Mouse (Mus musculus) c-Kit-positive CD71-positive TER-119-positive erythroid progenitor cells, embryonic 14.5 days (primary cell): ENCODE data around the gene Lhfpl3.

ENCODE experiments used
- DNase-seq: peaks from one replicate; pipeline ENCODE4 v3.0.0-alpha.2; 2013; ENCODE audit warnings: low spot score

The Lhfpl3 gene

DNA sequence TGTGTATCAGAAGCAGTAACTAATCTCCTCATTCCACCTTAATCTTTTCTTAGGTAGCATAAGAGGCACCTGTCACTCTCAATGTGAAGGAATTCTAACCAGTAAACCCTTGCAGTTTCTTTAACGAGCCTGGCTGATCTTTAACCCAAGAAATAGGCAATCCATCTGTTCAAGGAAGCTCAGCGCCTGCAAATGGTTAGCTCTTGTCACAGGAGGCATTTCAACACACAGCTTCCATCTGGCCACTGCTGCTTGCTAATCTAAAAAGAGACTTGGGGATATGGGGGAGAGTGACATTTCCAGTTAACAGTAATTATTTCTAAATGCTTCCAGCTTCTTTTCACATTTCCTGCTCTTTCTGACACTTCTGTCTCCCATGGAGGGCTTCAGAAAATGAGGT is 182.9 kb downstream of the Lhfpl3 start:
- DNase-seq = no peak

DNA sequence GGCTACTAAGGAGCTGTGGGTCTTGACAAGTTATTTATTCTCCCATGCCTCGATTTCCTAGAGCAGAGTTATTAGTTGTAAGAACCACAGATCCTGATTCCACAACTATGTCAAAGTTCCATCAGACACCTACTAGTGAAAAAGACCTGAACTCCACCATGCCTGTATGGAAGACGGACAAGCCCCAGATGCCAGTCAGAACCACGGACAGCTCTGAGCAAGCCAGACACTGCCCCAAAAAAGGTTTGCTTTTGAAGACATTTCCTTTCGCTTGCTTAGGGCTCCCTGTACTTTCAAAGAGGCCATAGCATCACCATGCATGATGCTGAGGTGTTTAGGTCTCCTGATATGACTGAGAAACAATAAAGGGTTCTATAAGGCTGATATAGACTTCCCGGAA is 197.4 kb downstream of the Lhfpl3 start:
- DNase-seq = no peak

DNA sequence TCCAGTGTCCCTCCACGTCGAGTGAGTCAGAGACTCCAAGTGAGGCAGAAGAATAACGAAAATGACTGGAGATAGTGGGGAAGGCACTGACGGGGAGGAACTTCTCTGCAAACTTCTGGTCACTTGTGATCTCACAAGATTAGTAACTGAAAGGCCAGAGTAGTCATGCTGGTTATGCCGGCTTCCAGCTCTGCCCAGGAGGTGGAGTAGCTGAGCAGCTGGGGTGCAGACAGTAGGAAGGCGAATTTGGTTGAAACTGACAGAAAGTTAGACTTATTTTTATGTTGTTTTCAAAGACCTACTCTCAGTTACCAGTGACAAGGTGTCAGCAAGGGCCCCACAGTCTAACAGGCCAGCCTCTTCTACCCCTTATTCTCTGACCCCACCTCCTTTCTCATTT is 217.4 kb downstream of the Lhfpl3 start:
- DNase-seq = no peak

DNA sequence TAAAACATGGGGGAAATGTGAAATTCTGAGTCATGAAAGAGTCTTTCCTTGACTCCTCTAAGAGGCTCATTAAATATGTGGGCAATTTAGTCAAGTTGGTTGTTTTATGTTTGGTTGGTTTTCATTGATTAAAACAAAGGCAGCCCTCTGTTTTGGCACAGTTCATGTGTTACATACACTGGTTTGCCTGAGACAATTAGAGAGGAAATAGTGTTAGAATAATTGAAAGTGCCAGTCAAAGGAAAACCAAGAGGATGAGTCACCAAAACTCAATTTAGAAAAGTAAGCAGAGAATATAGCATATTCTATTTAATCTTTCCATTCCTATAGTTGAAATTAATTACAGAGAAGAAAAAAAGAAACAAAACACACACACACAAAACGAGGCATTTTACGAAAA is 240.9 kb downstream of the Lhfpl3 start:
- DNase-seq = no peak

DNA sequence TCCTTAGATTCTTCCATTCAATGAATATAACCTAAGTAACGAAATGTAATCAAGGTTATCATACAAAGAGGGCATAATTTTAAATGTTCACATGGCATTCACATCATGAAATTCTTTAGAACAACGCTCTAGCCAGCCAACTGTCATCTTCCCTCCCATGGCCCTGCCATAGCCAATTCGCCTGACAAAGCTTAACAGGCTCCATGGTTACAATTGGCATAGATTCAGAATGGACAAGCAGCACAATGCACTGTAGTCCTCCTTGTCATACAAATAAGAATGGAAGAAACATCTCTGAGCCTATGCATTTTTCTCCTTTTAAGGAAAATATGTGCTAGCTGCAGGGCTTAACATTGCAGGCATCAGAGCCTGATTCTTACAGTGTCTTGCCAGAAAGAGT is 254.0 kb downstream of the Lhfpl3 start:
- DNase-seq = no peak

DNA sequence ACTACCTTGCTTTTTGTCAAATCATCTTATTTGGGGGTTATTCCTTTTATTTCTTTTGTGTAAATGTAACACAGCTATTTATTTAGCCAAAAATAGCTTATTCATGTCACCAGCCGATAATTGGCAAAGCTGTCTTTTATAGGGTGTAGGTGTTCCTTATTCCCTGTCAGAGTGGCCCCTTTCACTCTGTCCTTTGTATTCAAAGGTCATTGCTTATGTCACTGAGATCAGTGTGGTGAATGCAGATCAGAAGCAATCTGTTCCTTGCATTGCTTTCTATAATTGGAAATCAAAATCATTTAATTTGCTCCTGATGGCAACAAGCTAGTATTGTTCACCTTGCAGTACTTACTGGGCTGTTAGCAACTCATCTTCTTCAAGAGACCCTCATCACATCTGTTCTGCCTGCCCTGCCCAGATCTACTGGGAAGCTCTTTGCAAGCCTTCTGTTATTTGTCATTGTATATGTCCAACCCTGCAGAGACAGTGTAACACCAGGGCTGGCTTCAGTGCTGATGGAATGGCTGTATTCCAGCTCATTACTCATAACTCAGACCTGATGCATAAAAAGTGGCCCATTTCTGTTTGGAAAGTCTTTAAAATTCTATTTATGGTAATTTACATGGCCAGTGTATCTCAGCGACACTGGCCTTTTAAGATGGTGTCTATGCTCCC is 257.4 kb downstream of the Lhfpl3 start:
- DNase-seq = no peak

DNA sequence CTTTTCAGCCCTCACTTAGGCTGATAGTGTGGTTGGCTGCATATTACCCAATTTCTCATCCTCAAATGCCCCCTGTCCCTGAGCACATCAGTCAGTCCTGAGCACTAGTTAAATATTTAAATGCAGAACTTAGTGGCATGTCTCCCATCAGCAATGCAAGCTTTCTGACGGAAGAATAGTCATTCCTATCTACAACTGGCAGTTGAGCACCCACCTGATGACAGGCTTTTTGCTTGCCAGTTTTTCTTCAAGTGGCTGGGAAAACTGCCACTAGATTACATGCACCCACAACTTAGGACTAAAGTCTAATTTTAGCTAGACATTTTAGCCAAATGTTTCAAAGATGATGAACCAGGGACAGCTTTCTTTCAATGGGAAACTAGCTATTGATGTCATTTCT is 260.3 kb downstream of the Lhfpl3 start:
- no peak for DNase-seq

DNA sequence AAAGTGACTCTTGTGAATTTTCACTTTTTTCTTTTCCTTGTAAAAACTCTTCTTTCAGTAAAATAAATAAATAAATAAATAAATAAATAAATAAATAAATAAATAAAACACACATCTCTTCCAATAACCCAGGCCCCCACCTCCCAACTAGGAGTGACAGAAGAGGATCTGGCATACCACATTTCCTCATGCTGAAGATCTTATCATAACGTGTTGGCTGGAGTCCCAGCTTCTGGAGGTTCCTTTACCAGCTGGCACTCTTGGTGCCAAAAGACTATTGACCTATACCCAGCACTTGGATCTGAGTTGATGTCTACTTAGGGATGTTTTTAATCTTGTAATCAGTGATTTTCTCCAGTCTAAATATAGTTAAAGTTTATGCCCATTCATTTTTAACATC is 264.6 kb downstream of the Lhfpl3 start:
- no peak for DNase-seq

DNA sequence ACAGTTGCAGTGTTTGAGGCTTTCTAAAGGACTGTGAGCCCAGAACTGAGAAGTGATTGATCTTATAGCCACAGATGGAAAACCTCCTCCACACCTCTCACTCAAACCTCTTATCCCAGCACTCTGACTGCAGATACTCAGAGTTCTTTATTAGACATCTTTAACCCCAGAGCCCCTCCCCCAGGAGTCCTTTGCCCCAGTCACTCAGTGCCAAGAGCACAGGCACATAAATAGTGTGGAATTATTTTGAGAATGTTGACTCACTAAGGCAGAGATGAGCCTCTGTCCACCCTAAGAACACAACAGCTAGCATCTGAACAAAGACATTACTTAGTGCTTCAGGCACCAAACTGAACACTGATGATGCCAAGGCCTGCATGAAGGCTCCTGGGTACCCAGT is 268.1 kb downstream of the Lhfpl3 start:
- no peak for DNase-seq

DNA sequence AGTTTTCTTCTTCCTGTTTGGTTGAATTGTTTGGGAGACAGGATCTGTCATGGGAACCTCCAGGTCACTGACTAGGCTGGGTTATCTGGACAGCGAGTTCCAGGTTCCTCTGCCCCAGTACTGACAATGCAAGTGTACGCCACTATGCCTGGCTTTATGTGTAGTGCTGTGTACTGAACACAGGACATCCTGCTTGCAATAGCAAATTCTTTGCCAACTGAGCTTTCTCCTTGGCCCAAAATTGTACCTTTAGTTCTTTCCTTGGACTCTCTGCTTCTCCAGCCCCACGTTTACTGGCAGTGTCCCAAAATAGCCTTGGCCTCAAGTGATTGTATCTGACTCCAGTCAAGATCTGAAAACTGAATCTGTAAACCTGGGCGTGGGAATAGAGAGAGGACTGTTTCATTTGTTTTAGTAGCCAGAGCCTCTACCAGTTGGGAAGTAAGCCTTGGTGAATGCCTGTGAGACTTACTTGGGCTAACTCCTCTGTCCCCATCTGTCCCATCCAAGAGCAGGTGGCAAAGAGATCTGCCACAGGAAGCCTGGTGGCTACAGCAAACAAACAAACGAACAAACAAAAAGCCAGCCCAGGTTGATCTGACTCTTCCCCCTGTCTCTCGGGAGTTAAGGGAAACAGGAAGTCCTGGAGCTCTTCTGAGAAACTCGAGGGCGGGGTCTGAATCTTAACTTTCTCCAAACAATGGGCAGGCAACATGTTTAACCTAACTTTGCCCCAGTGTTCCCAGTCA is 269.9 kb downstream of the Lhfpl3 start:
- DNase-seq = no peak

DNA sequence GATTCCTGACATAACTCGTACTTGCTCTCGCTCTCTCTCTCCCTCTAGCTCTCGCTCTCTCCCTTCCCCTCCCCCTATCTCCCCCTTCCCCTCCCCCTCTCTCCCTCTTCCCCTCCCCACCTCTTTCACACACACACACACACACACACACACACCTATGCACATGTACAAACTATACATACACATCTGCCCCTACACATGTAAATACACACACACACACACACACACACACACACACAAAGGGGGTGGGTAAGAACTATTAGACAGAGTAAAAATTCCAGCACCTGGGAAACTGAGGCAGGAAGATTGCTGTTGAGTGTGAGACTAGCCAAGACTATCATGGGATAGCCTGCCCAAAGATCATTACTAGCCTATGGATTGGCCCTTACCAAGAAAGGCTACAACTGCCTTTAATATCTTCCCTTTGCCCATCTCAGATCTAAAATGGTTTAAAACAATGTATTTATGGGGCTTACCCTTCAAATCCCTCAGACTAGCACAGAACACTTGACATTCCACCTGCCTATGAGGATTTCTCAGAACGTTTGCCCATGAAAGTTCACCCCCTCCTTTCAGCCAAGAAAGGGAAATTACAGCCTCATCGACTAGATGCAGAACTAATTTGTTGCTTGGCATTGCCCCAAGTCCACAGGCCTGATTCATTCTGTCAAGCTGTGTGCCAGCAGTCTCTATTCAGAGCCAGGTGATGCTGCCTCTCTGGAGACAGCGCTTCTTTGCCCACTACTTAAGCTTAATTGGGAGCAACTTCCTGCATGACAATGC is 289.3 kb downstream of the Lhfpl3 start:
- DNase-seq = no peak

DNA sequence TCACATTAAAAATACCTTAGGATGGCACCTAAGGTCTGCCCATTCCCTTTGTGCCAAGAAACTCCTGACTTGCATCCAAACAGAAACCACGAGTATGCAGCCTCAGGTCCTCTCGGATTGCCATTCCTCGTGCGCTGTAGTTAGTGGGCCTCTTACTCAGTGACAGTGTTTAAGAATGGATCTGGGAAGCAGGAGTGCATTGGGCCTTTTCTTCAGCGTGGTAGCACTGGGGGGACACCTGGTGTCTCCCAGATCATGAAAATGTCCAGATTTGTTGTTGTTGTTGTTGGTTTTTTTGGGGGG is 289.8 kb downstream of the Lhfpl3 start:
- DNase-seq = no peak

DNA sequence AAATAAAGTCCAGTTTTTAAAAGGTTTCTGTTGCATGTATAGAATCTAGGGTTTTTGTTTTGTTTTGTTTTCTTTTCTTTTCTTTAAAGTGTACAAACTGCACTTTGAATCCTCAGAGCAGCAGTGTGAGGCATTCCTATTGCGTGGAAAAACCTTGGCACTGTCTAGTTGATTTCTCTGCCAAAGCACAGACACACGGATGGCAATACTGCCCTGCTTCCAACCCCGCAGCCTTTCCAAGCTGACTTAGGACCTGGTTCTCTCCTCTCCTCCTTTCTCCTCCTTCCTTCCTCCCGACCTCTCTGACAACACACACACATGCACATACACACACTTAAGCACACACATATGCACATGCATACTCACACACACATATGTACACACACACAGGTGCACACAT is 294.6 kb downstream of the Lhfpl3 start:
- no peak for DNase-seq

DNA sequence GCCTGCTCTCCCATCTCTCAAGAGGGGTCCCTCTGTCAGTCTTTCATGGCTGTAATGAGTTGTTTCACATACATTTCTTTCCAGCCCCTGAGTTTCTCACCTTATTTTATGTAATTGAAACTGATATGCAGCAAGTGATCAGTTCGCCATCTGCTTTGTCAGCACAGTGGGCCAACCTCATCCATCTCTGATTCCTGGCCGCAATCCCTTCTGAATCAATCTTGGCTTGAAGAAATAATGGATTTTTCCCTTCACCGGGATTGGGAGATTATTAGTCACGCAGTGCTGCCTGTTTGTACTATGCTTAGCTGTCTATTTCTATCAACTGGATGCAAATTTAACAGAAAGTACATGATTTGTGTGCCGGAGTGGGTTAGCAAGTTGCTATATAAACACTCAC is 297.0 kb downstream of the Lhfpl3 start:
- DNase-seq = no peak

DNA sequence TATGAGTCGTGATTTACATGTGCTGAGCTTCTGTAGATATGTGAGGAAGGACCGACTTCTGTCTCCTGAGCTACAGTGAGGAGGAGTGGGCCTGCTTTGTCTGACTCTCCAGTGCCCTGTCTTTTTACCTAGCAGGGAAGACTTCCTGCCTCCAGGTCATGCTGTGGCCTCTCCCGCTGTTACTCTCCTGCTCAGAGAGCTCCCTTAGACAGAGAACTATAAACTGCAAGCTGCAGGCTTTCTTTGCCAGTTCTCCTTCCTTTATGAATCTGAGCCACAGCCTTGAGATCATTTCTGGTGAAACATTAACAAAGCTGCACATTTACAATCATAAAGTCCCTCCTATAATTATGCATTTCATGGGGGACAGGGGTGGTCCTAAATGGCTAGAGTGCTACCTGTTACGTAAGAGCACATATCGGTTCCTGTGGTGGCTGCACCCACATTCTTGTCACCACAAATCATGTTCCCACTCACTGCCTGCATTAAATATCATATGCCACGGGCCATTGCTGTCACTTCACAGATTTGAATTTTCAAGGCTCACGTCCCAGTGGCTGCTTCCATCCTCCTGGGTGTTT is 303.3 kb downstream of the Lhfpl3 start:
- DNase-seq = no peak

DNA sequence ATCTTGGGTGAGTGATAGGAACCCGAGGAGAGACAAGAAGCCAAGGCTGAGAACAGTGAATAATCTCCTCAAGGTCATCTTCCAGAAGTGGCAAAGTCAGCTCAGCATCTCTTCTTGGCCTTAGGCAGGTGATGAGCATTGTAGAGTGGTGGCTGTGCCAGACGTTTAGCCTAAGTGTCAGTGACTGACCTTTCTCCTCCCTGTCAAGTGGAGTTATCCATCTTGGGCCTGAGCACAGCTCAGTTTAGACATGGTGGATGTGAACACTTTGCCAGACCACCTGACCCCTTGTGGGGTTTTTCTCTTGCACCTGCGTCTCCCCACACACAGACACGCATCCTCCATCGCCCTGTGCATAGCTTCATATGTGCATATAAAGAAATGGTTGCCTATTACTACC is 305.6 kb downstream of the Lhfpl3 start:
- DNase-seq = no peak

DNA sequence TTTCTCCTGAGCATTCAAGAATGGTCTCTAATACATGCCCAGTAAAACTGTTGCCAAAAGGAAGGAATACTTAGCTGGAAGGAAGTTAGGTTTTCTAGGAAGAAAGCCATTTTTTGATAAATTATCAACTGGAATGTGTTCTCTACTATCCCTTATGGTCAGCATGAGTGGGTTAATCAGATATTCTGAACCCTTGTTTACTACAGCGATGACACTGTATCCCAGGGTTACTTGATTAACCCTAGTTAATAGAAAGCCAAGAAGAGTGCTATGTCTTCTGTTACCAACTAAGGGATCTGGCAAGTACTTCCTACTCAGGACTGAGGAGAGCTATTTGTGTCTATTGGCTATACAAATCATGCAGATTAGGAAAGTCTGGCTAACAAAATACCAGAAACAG is 349.0 kb downstream of the Lhfpl3 start:
- DNase-seq = no peak

DNA sequence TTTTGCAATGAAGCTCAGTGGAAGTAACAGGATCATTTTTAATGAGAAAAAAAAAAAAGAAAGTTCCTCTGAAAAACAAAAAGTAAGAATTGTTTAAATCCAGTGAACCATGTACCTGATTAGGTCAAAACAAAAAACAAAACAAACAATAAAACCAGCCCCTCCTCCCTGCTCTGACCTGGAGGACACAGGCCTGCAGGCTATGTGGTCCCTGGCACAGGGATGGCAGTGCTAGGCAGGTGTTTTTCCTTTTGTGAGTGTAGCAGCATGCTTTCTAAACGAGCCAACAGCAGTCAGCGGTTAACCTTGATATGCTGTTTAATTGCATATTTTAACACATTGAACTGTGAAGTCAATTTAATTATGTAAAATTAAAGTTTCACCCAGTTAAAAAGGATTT is 360.7 kb downstream of the Lhfpl3 start:
- DNase-seq = no peak

DNA sequence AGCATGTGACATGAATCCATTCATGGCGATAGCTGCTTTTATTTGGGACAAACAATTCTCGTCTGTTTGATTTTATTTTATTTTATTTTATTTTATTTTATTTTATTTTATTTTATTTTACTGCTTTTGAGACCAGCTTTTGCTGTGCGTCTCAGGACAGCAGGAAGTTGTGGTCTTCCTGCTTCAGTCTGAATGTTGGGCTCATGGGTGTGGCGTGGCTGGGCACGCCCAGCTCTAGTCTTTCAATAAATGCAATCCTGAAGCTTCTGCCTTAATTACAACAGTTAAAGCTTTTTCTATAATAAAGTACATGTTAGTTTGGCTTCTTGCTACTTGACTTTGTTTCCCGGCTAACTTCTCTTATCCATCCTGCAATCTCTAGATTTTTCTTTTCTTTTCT is 365.4 kb downstream of the Lhfpl3 start:
- DNase-seq = no peak

DNA sequence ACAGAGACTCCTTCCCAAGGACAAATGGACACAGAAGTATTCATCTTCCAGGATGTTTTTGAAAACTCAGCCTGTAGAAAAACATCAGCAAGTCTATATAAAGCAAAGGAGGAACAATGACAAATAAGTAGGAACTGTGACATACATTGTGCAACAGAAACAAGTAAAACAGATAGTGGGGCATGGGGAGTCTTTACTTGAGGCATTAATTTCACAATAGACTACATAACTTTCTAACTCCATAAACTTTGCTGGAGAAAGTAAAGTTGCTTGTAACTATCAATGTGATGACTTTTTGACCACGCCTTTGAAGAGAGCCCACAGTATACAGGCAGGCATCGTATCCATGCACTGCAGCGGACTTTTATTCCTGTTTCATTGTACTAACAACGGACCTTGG is 368.4 kb downstream of the Lhfpl3 start:
- DNase-seq = no peak

DNA sequence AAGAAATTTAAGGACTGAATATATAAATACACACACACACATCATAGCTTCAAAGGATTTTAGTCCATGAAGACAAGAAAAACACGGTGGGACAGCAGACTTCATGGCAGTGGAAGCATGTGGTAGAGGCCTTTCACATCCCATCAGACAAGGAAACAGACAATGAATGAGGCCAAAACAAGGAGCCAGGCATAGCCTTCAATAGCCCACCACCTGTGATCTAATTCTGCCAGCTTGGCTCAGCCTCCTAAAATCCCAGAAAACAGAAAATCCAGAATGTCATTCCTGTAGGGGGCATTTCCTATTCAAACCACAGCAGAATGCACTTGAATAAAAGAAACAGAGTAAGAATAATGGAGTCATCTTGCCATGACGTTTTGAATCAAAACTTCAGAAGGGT is 381.0 kb downstream of the Lhfpl3 start:
- DNase-seq = no peak

DNA sequence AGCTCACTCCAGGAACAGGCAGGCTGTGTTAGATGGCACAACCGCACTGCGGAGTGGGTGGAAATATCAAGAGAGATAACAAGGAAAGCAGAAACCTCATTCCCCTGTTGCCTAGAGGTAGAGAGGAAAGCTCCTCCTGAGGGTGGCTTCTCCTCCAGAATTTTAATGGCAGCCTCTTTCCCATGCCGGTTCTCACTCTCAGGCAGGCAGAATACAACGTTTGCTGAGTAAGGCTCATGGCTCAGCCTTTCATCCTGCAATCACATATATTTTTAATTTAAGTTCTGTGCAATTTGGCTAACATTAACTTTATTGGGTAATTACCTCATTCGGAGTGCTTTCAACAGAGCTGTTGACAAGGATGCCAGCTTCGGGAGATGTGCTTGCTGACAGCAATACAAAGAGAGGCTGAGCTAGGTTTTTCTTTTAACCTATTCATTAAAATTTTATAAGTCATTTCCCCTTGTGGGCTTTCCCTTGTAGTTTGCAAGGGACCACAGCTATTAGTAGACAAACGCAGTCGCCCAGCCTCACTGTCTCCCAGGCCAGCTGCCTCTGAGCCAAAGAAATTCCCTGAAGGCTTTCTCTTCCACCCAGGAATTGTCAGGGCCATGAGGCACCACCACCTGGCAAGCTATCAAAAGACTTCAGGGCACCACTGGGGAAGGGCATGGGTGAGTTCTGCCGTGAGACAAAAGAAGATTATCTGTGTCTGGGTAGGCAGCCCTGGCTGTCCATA is 394.5 kb downstream of the Lhfpl3 start:
- no peak for DNase-seq
